Mouse (Mus musculus) kidney, adult 2 months (tissue): ENCODE data around the gene Mrpl44.

ENCODE experiments used
- CTCF ChIP-seq: fragments of 200-500 bp; conservative IDR thresholded peaks from 2 replicates; pipeline ENCODE4 v1.5.1; 2011; ENCODE audit warnings: low read depth, mild to moderate bottlenecking, control low read depth, low read length, moderate library complexity, mixed read lengths; ENCODE audit not compliant: insufficient read depth, insufficient read length
- POLR2A ChIP-seq: fragments of 200-500 bp; IDR thresholded peaks from one replicate; pipeline ENCODE4 v1.6.1; 2011; ENCODE audit warnings: low read depth, low read length, control low read depth

GRCm38 (mm10) chr1:79764483-79764882 lies 11.3 kb upstream of the Mrpl44 start:
- TF ChIP-seq CTCF: no peak
- no peak for TF ChIP-seq POLR2A
